Mouse (Mus musculus): ENCODE measurements at regions not wholly inside any gene's neighbourhood (a gene's known extent, or its start where the extent isn't known, plus 50 kb on each side); places are given as distances from the start of the nearest gene placed in this dataset.

DNA sequence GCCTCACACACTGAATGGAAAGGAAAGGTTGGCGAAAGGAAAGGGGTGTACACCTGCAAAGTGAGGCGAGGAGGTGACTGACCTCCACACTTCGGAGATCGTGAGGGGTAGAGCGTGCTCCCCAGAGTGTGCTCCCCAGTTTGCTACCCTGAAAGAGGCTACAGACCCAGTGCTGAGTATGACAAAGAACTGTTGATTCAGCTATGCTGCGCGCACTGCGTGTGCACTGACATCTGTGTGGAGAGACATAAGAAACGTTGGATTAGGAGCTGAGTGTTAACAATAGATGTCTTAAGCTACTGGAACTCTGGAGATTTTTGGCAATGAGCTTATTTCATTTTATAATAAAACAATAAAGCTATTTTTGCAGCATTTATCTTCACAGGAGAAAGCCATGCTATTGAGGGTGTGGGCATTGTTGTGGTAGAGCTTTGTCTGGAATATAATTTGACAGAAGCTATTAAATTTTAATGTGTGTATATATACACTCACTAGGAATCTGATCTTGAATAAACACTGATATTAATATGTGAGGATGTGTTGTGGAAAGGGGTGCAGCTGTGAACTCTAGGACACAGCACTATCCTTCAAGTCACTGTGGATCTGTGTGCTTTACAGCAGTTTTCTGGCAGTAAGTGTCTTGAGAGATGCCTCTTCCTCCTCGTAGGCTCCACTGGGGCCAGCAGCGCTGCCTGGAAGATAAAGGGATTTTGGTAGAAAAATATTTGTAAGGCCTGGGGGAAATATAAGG is 271.2 kb upstream of the Zfp637 start:
- TF ChIP-seq ELF1 (IDR thresholded peaks at IDR 0.05; ENCODE audit: low read depth, low read length): no peak
- no peak for TF ChIP-seq BHLHE40 (IDR thresholded peaks at IDR 0.05; ENCODE audit: borderline replicate concordance, low read depth, low read length)
- TF ChIP-seq TBP (IDR thresholded peaks at IDR 0.05; ENCODE audit: low read depth, low read length): no peak
- TF ChIP-seq HCFC1 (IDR thresholded peaks at IDR 0.05; ENCODE audit: low read depth, low read length): no peak
- TF ChIP-seq MYB (IDR thresholded peaks at IDR 0.05; ENCODE audit: low read depth, low read length): no peak
- no peak for TF ChIP-seq MAFK (IDR thresholded peaks at IDR 0.05; ENCODE audit: borderline replicate concordance, low read depth, low read length)
- no peak for TF ChIP-seq GABPA (IDR thresholded peaks at IDR 0.05; ENCODE audit: low read depth, low read length)
- TF ChIP-seq RAD21 (IDR thresholded peaks at IDR 0.05; ENCODE audit: low read depth, low read length): no peak
- no peak for TF ChIP-seq ETS1 (IDR thresholded peaks at IDR 0.05; ENCODE audit: low read depth, low read length)
- TF ChIP-seq ZC3H11A (IDR thresholded peaks at IDR 0.05; ENCODE audit: low read depth, low read length): no peak
- TF ChIP-seq SMC3 (IDR thresholded peaks at IDR 0.05; ENCODE audit: low read depth, low read length): no peak
- TF ChIP-seq USF1 (IDR thresholded peaks at IDR 0.05; ENCODE audit: low read depth, low read length): no peak
- TF ChIP-seq POLR2AphosphoS2 (IDR thresholded peaks at IDR 0.05; ENCODE audit: low read length): no peak
- TF ChIP-seq POLR2A (IDR thresholded peaks at IDR 0.05; ENCODE audit: control insufficient read depth in 1 of 2, insufficient read depth in 1 of 2, low read depth in 1 of 2, low read length in 2 of 2, poor library complexity in 1 of 2): no peak
- TF ChIP-seq MAZ (IDR thresholded peaks at IDR 0.05; ENCODE audit: low read depth, low read length): no peak
- TF ChIP-seq CHD1 (IDR thresholded peaks at IDR 0.05; ENCODE audit: low read depth, low read length): no peak
- TF ChIP-seq JUND (IDR thresholded peaks at IDR 0.05; ENCODE audit: low read depth, low read length): no peak
- TF ChIP-seq RCOR1 (IDR thresholded peaks at IDR 0.05; ENCODE audit: low read depth, low read length): no peak
- H3K27ac ChIP-seq (ENCODE audit: control insufficient read depth, low read depth, low read length): no peak overlapping the region
- no peaks in the 10 kb centered on the region for H3K4me1 ChIP-seq (ENCODE audit: control insufficient read depth in 1 of 2, insufficient read depth in 2 of 2, low read length in 2 of 2)
- H3K27me3 ChIP-seq (ENCODE audit: control insufficient read depth in 1 of 2, insufficient read depth in 2 of 2, low read length in 2 of 2): no peaks in the 10 kb centered on the region
- no peaks in the 10 kb centered on the region for H3K79me2 ChIP-seq (ENCODE audit: control insufficient read depth, insufficient read depth, low read length, poor library complexity)
- H3K9me3 ChIP-seq (replicated peaks; ENCODE audit: insufficient read depth, low read length): no peaks in the 10 kb centered on the region
- no peaks in the 10 kb centered on the region for H3K36me3 ChIP-seq (ENCODE audit: control insufficient read depth in 1 of 2, insufficient read depth in 2 of 2, low read length in 2 of 2)
- no peak overlapping the region for H3K9ac ChIP-seq (ENCODE audit: control insufficient read depth, low read depth, low read length, poor library complexity, severe bottlenecking)
- no peak overlapping the region for H3K4me3 ChIP-seq (ENCODE audit: control insufficient read depth in 1 of 2, insufficient read depth in 1 of 2, low read depth in 2 of 2, low read length in 2 of 2)
- no peak for DNase-seq (ENCODE audit: low read depth, low spot score)

DNA sequence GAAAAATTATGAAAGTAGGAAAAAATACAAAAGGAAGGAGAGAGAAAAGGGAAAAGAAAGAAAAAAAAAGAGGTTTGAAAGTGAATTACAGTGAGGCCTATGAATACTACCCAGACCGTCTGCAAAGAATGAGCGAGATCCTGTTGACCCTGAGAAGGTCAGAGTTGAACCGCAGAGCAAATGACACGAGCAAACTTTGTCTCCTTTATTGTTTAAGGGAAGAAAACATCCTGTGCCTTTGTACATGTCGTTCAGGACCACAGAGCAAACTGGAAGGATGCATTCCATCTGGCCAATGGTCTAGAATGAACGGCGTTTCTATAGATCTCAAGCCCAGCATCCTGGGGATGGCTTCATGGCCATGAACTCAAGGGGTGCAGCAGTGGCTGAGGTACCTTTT is 270.6 kb upstream of the Zfp637 start:
- no peaks in the 10 kb centered on the region for H3K79me2 ChIP-seq (ENCODE audit: control insufficient read depth, insufficient read depth, low read length, poor library complexity)
- H3K36me3 ChIP-seq (ENCODE audit: control insufficient read depth in 1 of 2, insufficient read depth in 2 of 2, low read length in 2 of 2): no peaks in the 10 kb centered on the region
- no peaks in the 10 kb centered on the region for H3K4me1 ChIP-seq (ENCODE audit: control insufficient read depth in 1 of 2, insufficient read depth in 2 of 2, low read length in 2 of 2)
- no peaks in the 10 kb centered on the region for H3K9me3 ChIP-seq (replicated peaks; ENCODE audit: insufficient read depth, low read length)
- no peak overlapping the region for H3K4me3 ChIP-seq (ENCODE audit: control insufficient read depth in 1 of 2, insufficient read depth in 1 of 2, low read depth in 2 of 2, low read length in 2 of 2)
- H3K9ac ChIP-seq (ENCODE audit: control insufficient read depth, low read depth, low read length, poor library complexity, severe bottlenecking): no peak overlapping the region
- H3K27me3 ChIP-seq (ENCODE audit: control insufficient read depth in 1 of 2, insufficient read depth in 2 of 2, low read length in 2 of 2): no peaks in the 10 kb centered on the region
- no peak for DNase-seq (ENCODE audit: low read depth, low spot score)
- no peak overlapping the region for H3K27ac ChIP-seq (ENCODE audit: control insufficient read depth, low read depth, low read length)
- TF ChIP-seq CHD1 (IDR thresholded peaks at IDR 0.05; ENCODE audit: low read depth, low read length): no peak
- no peak for TF ChIP-seq ZKSCAN1 (IDR thresholded peaks at IDR 0.05; ENCODE audit: low read depth, low read length)
- no peak for TF ChIP-seq ZMIZ1 (IDR thresholded peaks at IDR 0.05; ENCODE audit: low read depth, low read length)
- no peak for TF ChIP-seq TCF12 (IDR thresholded peaks at IDR 0.05; ENCODE audit: low read depth, low read length)
- TF ChIP-seq GATA1 (IDR thresholded peaks at IDR 0.05; ENCODE audit: low read depth, low read length): no peak
- no peak for TF ChIP-seq SIN3A (IDR thresholded peaks at IDR 0.05; ENCODE audit: low read length)
- no peak for TF ChIP-seq RAD21 (IDR thresholded peaks at IDR 0.05; ENCODE audit: low read depth, low read length)
- no peak for TF ChIP-seq USF1 (IDR thresholded peaks at IDR 0.05; ENCODE audit: low read depth, low read length)
- no peak for TF ChIP-seq MYB (IDR thresholded peaks at IDR 0.05; ENCODE audit: low read depth, low read length)
- no peak for TF ChIP-seq POLR2AphosphoS2 (IDR thresholded peaks at IDR 0.05; ENCODE audit: low read length)
- no peak for TF ChIP-seq ZC3H11A (IDR thresholded peaks at IDR 0.05; ENCODE audit: low read depth, low read length)
- no peak for TF ChIP-seq MXI1 (IDR thresholded peaks at IDR 0.05; ENCODE audit: low read depth, low read length)
- no peak for TF ChIP-seq MYC (IDR thresholded peaks at IDR 0.05; ENCODE audit: low read depth, low read length)
- no peak for TF ChIP-seq TBP (IDR thresholded peaks at IDR 0.05; ENCODE audit: low read depth, low read length)
- TF ChIP-seq HCFC1 (IDR thresholded peaks at IDR 0.05; ENCODE audit: low read depth, low read length): no peak
- TF ChIP-seq CHD2 (IDR thresholded peaks at IDR 0.05; ENCODE audit: low read length): no peak
- TF ChIP-seq SMC3 (IDR thresholded peaks at IDR 0.05; ENCODE audit: low read depth, low read length): no peak
- TF ChIP-seq JUND (IDR thresholded peaks at IDR 0.05; ENCODE audit: low read depth, low read length): no peak
- TF ChIP-seq MAZ (IDR thresholded peaks at IDR 0.05; ENCODE audit: low read depth, low read length): no peak
